Mouse (Mus musculus) E14TG2a.4 (cell line): ENCODE data around the gene Pdk2.

Source experiments
- CTCF ChIP-seq: conservative IDR thresholded peaks from 2 replicates; pipeline ENCODE4 v1.5.1; 2014; ENCODE audit warnings: low read length
- NANOG ChIP-seq: IDR thresholded peaks from 2 replicates; pipeline ENCODE4 v1.6.1; 2014; ENCODE audit warnings: borderline replicate concordance, low read length, mixed read lengths
- POU5F1 ChIP-seq: IDR thresholded peaks from 2 replicates; pipeline ENCODE4 v1.6.1; 2014; ENCODE audit warnings: low read length, borderline replicate concordance

DNA sequence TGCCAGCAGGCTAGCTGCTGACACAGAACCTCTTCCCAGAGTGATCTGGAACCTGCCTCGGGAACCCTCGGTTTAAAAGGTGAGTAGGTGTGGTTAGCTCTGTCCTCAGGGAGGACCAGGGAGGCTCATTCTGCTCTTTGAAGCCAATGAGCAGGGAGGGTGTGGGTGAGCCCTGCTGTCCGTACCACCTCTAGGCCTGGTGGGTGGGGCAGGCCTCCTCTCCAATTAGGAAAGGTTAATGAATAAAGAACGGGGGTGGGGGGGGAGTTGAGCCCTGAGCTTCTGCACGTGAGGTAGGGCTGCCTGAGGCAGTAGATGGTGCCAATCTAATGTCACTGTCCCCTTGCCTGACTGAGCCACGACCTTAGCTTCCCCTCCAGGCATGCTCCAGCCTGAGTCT lies 8.2 kb downstream of the Pdk2 start:
- TF ChIP-seq CTCF (no peak), POU5F1 (no peak), NANOG (no peak)
